Mouse (Mus musculus): ENCODE measurements at regions not wholly inside any gene's neighbourhood (a gene's known extent, or its start where the extent isn't known, plus 50 kb on each side); places are given as distances from the start of the nearest gene placed in this dataset.

DNA sequence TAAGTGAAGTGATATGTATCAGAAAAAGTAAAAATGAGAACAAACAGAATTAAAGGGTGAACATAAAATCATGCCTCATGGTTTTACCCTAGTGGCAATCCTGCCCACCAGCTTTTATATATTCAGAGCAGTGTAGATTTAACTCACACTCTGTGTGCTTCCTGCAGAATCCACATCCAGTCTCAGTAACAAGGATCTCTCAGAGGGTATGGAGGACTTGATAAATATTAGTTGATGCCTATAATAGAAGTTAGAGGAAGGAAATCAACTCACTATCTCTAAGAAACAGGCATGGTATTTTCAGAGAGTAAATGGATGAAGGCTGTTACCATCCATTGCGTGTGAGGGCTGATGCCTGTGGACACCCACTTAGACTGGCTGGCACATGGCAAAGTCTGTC lies 492.5 kb upstream of the Nr5a2 start:
- no peak for ATAC-seq
- WGBS = 90% methylated on average over 1 of the region's 1 CpGs
- no peaks in the 10 kb centered on the region for H3K27me3 ChIP-seq (replicated peaks; ENCODE audit: control insufficient read depth, insufficient read depth, low read length)
- H3K4me3 ChIP-seq (ENCODE audit: low read length) = no peak overlapping the region
- H3K9me3 ChIP-seq (ENCODE audit: control insufficient read depth, low read length) = no peaks in the 10 kb centered on the region
- no peaks in the 10 kb centered on the region for H3K36me3 ChIP-seq (ENCODE audit: control insufficient read depth, insufficient read depth, low read length)
- H3K4me2 ChIP-seq (ENCODE audit: low read depth, low read length) = no peak overlapping the region
- no peaks in the 10 kb centered on the region for H3K4me1 ChIP-seq (ENCODE audit: control insufficient read depth, insufficient read depth, low read length)
- no peak overlapping the region for H3K9ac ChIP-seq (ENCODE audit: low read depth, low read length)
- no peak overlapping the region for H3K27ac ChIP-seq (ENCODE audit: low read length)

DNA sequence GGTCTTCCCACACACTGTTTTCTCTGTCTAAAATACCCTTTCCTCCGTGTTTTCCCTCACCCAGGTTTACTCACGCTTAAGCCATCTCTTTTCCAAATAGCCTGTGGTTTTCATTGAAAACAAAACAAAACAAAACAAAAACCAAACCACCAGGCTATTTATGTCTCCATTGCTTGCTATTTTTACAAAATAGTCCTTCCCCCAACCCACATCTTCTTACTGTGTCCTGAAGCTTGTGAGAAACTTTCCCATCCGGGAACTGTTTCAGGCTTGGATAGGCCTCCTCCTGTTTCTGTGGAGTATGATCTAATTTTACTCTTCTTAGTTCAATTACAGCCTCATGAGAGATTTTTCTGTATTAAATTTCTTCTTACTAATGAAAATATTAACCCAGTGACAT lies 486.2 kb upstream of the Nr5a2 start:
- Histone ChIP-seq H3K9me3 (ENCODE audit: control insufficient read depth, low read length) (no peaks in the 10 kb centered on the region), H3K27me3 (replicated peaks; ENCODE audit: control insufficient read depth, insufficient read depth, low read length) (no peaks in the 10 kb centered on the region), H3K4me2 (ENCODE audit: low read depth, low read length) (no peak overlapping the region), H3K9ac (ENCODE audit: low read depth, low read length) (no peak overlapping the region), H3K36me3 (ENCODE audit: control insufficient read depth, insufficient read depth, low read length) (no peaks in the 10 kb centered on the region), H3K4me1 (ENCODE audit: control insufficient read depth, insufficient read depth, low read length) (no peaks in the 10 kb centered on the region), H3K27ac (ENCODE audit: low read length) (no peak overlapping the region), H3K4me3 (ENCODE audit: low read length) (no peak overlapping the region)
- 68% methylated on average over 3 of the region's 3 CpGs for WGBS
- no peak for ATAC-seq

DNA sequence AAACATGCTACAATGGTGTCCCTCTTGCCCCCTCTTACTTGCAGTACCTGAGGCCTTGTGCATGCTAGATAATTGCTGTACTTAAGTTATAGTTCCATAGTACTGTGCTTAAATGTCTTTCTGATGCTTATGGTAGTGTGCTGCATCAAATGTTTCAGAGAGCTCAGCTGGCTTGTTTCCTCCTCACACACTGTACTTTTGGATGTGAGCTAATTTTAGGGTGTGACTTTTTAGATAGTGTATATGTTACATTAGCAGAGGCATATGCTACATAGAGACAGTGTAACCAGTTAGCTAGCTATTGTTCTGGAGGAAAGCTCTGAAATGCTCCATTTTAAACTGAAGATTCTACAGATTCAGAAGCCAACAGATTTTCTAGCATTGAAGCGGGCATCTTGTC lies 467.9 kb upstream of the Nr5a2 start:
- Histone ChIP-seq H3K4me2 (ENCODE audit: low read depth, low read length) (no peak overlapping the region), H3K4me1 (ENCODE audit: control insufficient read depth, insufficient read depth, low read length) (no peaks in the 10 kb centered on the region), H3K27me3 (replicated peaks; ENCODE audit: control insufficient read depth, insufficient read depth, low read length) (no peaks in the 10 kb centered on the region), H3K9me3 (ENCODE audit: control insufficient read depth, low read length) (no peaks in the 10 kb centered on the region), H3K27ac (ENCODE audit: low read length) (no peak overlapping the region), H3K4me3 (ENCODE audit: low read length) (no peak overlapping the region), H3K36me3 (ENCODE audit: control insufficient read depth, insufficient read depth, low read length) (no peaks in the 10 kb centered on the region), H3K9ac (ENCODE audit: low read depth, low read length) (no peak overlapping the region)
- whole genome bisulfite sequencing = 94% methylated on average over 1 of the region's 1 CpGs
- ATAC-seq = no peak

DNA sequence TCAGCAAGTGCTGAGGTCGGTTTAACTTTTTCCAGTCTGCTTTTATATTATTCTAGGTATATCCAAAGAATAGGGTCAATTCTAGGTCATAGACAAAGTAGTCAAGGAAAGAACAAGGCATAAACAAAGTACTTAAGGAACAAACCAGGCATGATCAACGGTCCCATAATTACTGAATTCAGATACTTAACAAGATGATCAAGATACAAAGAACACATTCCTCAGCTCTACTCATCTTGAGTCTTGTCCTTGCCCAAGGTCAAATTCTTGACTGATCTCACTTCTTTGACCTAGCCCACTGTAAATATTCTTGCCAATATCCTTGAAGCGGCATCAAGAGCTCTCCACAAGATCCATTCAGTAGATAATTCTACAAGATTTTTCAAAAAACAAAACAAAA lies 458.1 kb upstream of the Nr5a2 start:
- Histone ChIP-seq H3K27me3 (replicated peaks; ENCODE audit: control insufficient read depth, insufficient read depth, low read length) (no peaks in the 10 kb centered on the region), H3K4me2 (ENCODE audit: low read depth, low read length) (no peak overlapping the region), H3K4me1 (ENCODE audit: control insufficient read depth, insufficient read depth, low read length) (no peaks in the 10 kb centered on the region), H3K27ac (ENCODE audit: low read length) (no peak overlapping the region), H3K36me3 (ENCODE audit: control insufficient read depth, insufficient read depth, low read length) (no peaks in the 10 kb centered on the region), H3K9me3 (ENCODE audit: control insufficient read depth, low read length) (no peaks in the 10 kb centered on the region), H3K4me3 (ENCODE audit: low read length) (no peak overlapping the region), H3K9ac (ENCODE audit: low read depth, low read length) (no peak overlapping the region)
- 78% methylated on average over 3 of the region's 3 CpGs for WGBS
- ATAC-seq = no peak

DNA sequence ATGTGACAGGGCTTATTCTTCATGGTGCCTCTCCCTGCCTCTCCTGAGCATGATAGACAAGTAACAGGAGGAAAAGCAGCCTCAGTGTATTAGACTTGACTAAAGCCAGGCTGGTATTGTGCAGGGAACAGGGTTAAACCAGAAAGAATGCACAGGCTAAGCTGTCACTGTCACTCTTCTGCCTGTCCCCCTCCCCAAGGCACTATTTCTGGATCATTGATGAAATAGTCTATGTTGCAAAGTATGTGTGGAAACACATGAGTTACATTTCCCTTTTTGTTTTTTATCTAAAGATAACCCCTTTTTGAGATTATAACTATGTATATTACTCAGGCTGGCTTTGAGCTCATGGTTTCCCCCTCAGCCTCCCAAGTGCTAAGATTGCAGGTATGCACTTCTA lies 436.5 kb upstream of the Nr5a2 start:
- Histone ChIP-seq H3K9ac (ENCODE audit: low read depth, low read length) (no peak overlapping the region), H3K4me3 (ENCODE audit: low read length) (no peak overlapping the region), H3K9me3 (ENCODE audit: control insufficient read depth, low read length) (no peaks in the 10 kb centered on the region), H3K36me3 (ENCODE audit: control insufficient read depth, insufficient read depth, low read length) (no peaks in the 10 kb centered on the region), H3K4me1 (ENCODE audit: control insufficient read depth, insufficient read depth, low read length) (no peaks in the 10 kb centered on the region), H3K27me3 (replicated peaks; ENCODE audit: control insufficient read depth, insufficient read depth, low read length) (no peaks in the 10 kb centered on the region), H3K27ac (ENCODE audit: low read length) (no peak overlapping the region), H3K4me2 (ENCODE audit: low read depth, low read length) (no peak overlapping the region)
- ATAC-seq = no peak

DNA sequence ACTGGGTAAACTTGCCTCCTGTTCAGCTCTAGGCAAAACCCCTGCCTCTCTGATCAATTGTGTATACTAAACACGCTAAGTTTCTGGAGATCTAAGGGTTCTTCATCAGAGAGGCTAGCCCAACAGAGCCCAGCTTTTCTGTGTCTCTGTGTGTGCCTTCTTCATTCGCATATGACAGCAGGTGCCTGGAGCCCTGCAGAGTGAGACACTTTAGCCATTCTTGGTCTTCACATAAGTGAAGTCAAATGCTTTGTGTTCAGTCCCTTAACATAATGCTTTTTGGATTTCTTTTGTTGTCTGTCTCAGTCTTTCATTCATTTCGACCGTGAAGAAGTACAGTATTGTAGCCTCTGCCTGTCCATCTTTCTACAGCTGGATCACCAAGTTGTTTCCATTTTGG lies 427.3 kb upstream of the Nr5a2 start:
- no peak overlapping the region for H3K27ac ChIP-seq (ENCODE audit: low read length)
- no peak for ATAC-seq
- WGBS = 67% methylated on average over 4 of the region's 4 CpGs

DNA sequence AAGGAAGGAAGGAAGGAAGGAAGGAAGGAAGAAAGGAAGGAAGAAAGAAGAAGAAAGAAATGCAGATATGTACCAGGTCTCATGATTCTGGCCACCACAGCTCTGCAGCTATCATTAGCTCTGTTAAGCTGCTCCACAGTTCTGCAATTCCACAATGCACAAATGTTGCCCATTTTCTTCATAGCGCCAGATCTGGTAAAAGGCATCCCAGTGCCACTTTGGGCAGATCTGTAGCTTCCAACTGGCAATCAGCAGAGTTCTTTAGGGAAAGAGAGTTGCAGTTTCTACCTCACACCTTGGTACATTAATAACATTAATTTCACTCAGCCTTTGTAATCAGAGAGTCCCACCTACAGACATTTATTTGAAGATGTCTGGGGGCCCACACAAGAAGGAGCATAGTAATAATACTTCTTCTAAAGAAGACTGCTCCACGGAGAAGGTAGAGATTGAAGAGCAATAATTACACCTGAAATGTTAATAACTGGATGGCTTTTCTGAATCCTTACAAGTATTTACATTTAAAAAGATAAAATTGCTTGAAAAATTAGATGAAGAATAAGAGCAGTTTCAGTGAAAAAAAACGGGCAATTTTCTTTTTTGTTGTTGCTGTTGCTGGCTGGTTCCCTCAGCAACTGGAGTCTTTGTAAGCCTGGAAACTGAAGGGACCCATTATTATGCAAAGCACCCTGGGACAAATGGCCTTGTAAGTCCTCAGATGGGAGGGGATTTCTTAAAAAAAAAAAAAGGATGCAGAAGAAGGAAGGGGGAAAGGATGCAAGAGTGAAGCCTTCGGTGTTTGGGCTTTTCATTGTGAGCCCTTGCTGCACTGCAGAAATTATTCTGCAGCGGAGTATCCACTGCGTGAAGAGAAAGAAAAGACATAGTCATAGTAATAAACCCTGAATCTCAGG lies 418.1 kb upstream of the Nr5a2 start:
- Histone ChIP-seq H3K27me3 (replicated peaks; ENCODE audit: control insufficient read depth, insufficient read depth, low read length) (no peaks in the 10 kb centered on the region), H3K36me3 (ENCODE audit: control insufficient read depth, insufficient read depth, low read length) (no peaks in the 10 kb centered on the region), H3K9ac (ENCODE audit: low read depth, low read length) (no peak overlapping the region), H3K9me3 (ENCODE audit: control insufficient read depth, low read length) (no peaks in the 10 kb centered on the region), H3K4me2 (ENCODE audit: low read depth, low read length) (no peak overlapping the region), H3K4me3 (ENCODE audit: low read length) (no peak overlapping the region), H3K4me1 (ENCODE audit: control insufficient read depth, insufficient read depth, low read length) (no peaks in the 10 kb centered on the region), H3K27ac (ENCODE audit: low read length) (no peak overlapping the region)
- 30% methylated on average over 6 of the region's 6 CpGs for WGBS
- ATAC-seq = no peak

More for the DNA sequence above, 427.3 kb upstream of the Nr5a2 start:
- H3K4me1 ChIP-seq (ENCODE audit: control insufficient read depth, insufficient read depth, low read length) = no peaks in the 10 kb centered on the region
- no peaks in the 10 kb centered on the region for H3K27me3 ChIP-seq (replicated peaks; ENCODE audit: control insufficient read depth, insufficient read depth, low read length)
- H3K4me2 ChIP-seq (ENCODE audit: low read depth, low read length) = no peak overlapping the region
- H3K4me3 ChIP-seq (ENCODE audit: low read length) = no peak overlapping the region
- no peaks in the 10 kb centered on the region for H3K36me3 ChIP-seq (ENCODE audit: control insufficient read depth, insufficient read depth, low read length)
- no peak overlapping the region for H3K9ac ChIP-seq (ENCODE audit: low read depth, low read length)
- no peaks in the 10 kb centered on the region for H3K9me3 ChIP-seq (ENCODE audit: control insufficient read depth, low read length)

DNA sequence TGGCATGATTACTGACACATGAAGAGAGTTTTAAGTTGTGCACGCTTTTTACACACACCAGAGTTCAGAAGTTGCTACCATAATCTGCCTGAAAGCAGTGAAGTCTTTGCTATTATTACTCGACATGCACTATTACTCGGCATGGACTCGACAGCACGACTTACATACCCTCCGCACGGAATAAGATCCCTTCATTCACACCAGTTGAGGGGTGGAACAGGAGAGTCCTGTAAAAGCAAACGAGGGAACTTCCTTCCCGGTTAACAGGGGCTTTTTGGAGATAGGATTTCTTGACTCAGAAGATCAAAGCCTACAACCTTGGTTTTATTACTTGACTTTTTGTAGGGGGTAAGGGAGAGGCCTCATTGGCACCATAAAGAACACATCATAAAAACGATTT lies 416.4 kb upstream of the Nr5a2 start:
- no peaks in the 10 kb centered on the region for H3K4me1 ChIP-seq (ENCODE audit: control insufficient read depth, insufficient read depth, low read length)
- H3K27ac ChIP-seq (ENCODE audit: low read length) = no peak overlapping the region
- no peak for ATAC-seq
- H3K9me3 ChIP-seq (ENCODE audit: control insufficient read depth, low read length) = no peaks in the 10 kb centered on the region
- no peaks in the 10 kb centered on the region for H3K27me3 ChIP-seq (replicated peaks; ENCODE audit: control insufficient read depth, insufficient read depth, low read length)
- H3K4me2 ChIP-seq (ENCODE audit: low read depth, low read length) = no peak overlapping the region
- H3K36me3 ChIP-seq (ENCODE audit: control insufficient read depth, insufficient read depth, low read length) = no peaks in the 10 kb centered on the region
- H3K4me3 ChIP-seq (ENCODE audit: low read length) = no peak overlapping the region
- whole genome bisulfite sequencing = 44% methylated on average over 10 of the region's 10 CpGs
- no peak overlapping the region for H3K9ac ChIP-seq (ENCODE audit: low read depth, low read length)

DNA sequence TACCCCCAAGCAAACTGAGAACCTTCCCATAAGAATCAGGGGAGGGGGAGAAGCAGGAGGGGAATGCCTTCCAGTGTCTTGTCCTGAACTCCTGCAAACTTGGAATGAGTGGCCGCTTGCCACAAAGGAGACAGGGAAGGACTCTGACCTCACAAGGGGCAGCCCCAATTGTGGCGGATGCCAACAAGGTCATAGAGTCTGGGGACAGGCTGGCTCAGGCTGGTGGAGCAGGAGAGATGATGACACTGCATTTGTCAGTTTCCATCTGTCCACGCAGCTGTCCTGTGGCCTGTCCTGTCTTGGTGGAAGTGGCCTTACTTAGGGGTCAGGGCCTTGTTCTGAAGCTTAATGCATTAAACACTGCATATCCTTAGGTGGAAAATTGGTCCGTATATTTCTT lies 414.4 kb upstream of the Nr5a2 start:
- Histone ChIP-seq H3K36me3 (ENCODE audit: control insufficient read depth, insufficient read depth, low read length) (no peaks in the 10 kb centered on the region), H3K9me3 (ENCODE audit: control insufficient read depth, low read length) (no peaks in the 10 kb centered on the region), H3K4me3 (ENCODE audit: low read length) (no peak overlapping the region), H3K4me2 (ENCODE audit: low read depth, low read length) (no peak overlapping the region), H3K27ac (ENCODE audit: low read length) (no peak overlapping the region), H3K4me1 (ENCODE audit: control insufficient read depth, insufficient read depth, low read length) (no peaks in the 10 kb centered on the region), H3K9ac (ENCODE audit: low read depth, low read length) (no peak overlapping the region), H3K27me3 (replicated peaks; ENCODE audit: control insufficient read depth, insufficient read depth, low read length) (no peaks in the 10 kb centered on the region)
- no peak for ATAC-seq
- WGBS = 73% methylated on average over 4 of the region's 4 CpGs
